Mouse (Mus musculus) ES-E14 (cell line): ENCODE measurements at regions not wholly inside any gene's neighbourhood (a gene's known extent, or its start where the extent isn't known, plus 50 kb on each side); places are given as distances from the start of the nearest gene placed in this dataset.

Experiments
- DNase-seq: peaks from one replicate; pipeline ENCODE4 v3.0.0-alpha.2; 2013; ENCODE audit warnings: low read depth, low spot score
- H3K27ac ChIP-seq: 2 replicates; pipeline ENCODE4 v1.5.1; 2012; ENCODE audit warnings: low read depth, mild to moderate bottlenecking, low read length, moderate library complexity, mixed read lengths; ENCODE audit not compliant: poor library complexity, insufficient read depth, severe bottlenecking
- H3K36me3 ChIP-seq: 2 replicates; pipeline ENCODE4 v1.6.1; 2012; ENCODE audit warnings: mild to moderate bottlenecking, low read length, moderate library complexity, mixed read lengths; ENCODE audit not compliant: control insufficient read depth, poor library complexity, insufficient read depth, severe bottlenecking
- H3K4me1 ChIP-seq, 2 experiments: fragments of 150-350 bp in 1 of 2; sonication (generic) in 1 of 2; 2 replicates each; pipeline ENCODE4 v1.6.1; 2012; ENCODE audit warnings: low read length in 2 of 2, mild to moderate bottlenecking in 1 of 2, mixed read lengths in 1 of 2; ENCODE audit not compliant: control insufficient read depth in 2 of 2, insufficient read depth in 2 of 2, poor library complexity in 1 of 2
- H3K4me3 ChIP-seq, 2 experiments: fragments of 150-350 bp in 1 of 2; sonication (generic) in 1 of 2; 2 replicates each; pipeline ENCODE4 v1.5.1; 2012; ENCODE audit warnings: low read length in 2 of 2, low read depth in 1 of 2, mild to moderate bottlenecking in 1 of 2, mixed read lengths in 1 of 2; ENCODE audit not compliant: insufficient read depth in 1 of 2, poor library complexity in 1 of 2, severe bottlenecking in 1 of 2
- H3K9ac ChIP-seq: 2 replicates; pipeline ENCODE4 v1.6.1; 2012; ENCODE audit warnings: low read depth, mild to moderate bottlenecking, low read length, mixed read lengths; ENCODE audit not compliant: poor library complexity, insufficient read depth, severe bottlenecking
- H3K9me3 ChIP-seq: fragments of 150-350 bp; sonication (generic); 2 replicates; pipeline ENCODE4 v1.6.1; 2012; ENCODE audit warnings: low read depth, mild to moderate bottlenecking, low read length; ENCODE audit not compliant: control insufficient read depth, insufficient read depth
- CHD2 ChIP-seq: IDR thresholded peaks from 2 replicates; pipeline ENCODE4 v1.6.1; 2014; ENCODE audit warnings: mild to moderate bottlenecking, low read depth, low read length, inconsistent platforms
- HCFC1 ChIP-seq: IDR thresholded peaks from 2 replicates; pipeline ENCODE4 v1.6.1; 2012; ENCODE audit warnings: low read length, inconsistent platforms, borderline replicate concordance; ENCODE audit not compliant: insufficient read depth
- MAFK ChIP-seq: IDR thresholded peaks from 2 replicates; pipeline ENCODE4 v1.6.1; 2014; ENCODE audit warnings: mild to moderate bottlenecking, low read depth, low read length, inconsistent platforms; ENCODE audit not compliant: insufficient read depth
- ZC3H11A ChIP-seq: IDR thresholded peaks from 2 replicates; pipeline ENCODE4 v1.6.1; 2012; ENCODE audit warnings: low read depth, mild to moderate bottlenecking, inconsistent platforms, low read length, borderline replicate concordance
- ZNF384 ChIP-seq: IDR thresholded peaks from 2 replicates; pipeline ENCODE4 v1.6.1; 2012; ENCODE audit warnings: low read depth, low read length, inconsistent platforms
- in situ Hi-C, 2 experiments: fragments of 600-800 bp; cut with MboI; formaldehyde crosslinking; loops; one replicate each; pipeline ENCODE4 v1.15.1; 2025; ENCODE audit warnings: low sequenced_read_pairs in 2 of 2, inconsistent platforms in 1 of 2; ENCODE audit not compliant: unreplicated experiment in 2 of 2

DNA sequence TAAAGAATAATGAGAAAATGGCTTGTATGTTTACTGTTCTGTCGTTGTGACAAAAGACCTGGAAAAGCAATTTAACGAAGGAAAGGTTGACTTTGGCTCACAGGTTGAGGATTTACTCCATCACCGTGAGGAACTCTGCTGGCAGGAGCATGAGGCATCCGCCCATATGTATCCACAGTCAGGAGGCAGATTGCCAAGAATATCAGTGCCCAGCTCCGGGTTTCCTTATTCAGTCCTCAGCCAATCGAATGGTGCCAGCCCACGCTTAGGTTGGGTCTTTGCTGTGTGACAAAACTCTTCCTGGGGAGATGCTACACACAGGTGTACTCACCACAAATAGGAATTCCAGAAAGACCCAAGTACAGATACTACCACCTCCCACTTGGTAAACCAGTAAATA, 327.9 kb downstream of the En1 start:
- in situ Hi-C loops, result no loop called here
- DNase-seq, result no peak
- Histone ChIP-seq H3K4me3 (no peak overlapping the region), H3K36me3 (no peaks in the 10 kb centered on the region), H3K4me1 (no peaks in the 10 kb centered on the region), H3K9me3 (no peaks in the 10 kb centered on the region), H3K9ac (no peak overlapping the region), H3K27ac (no peak overlapping the region)
- TF ChIP-seq MAFK, result no peak
- no peak for TF ChIP-seq HCFC1
- TF ChIP-seq ZNF384, result no peak
- TF ChIP-seq ZC3H11A, result no peak
- no peak for TF ChIP-seq CHD2

DNA sequence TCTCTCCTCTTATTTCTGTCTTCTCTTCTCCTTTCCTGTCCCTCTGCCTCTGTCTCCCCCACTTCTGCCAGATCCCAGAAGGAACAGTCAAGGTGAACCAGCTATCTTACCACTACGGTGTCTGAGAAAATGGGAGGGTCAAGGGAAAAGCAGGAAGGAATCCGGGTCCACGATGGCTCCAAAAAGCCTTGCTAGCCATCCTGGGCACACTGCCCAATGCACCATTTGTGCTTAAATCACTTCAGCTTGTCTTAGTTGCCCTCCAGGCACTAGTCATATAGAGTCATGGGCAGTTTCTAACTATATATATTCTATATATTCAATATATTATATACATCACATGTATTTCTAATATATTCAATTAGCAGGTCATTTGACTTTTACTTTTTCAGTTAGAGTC, 333.1 kb downstream of the En1 start:
- DNase-seq, result no peak
- TF ChIP-seq ZNF384 (no peak), HCFC1 (no peak)
- Histone ChIP-seq H3K27ac (no peak overlapping the region), H3K4me3 (no peak overlapping the region), H3K4me1 (no peaks in the 10 kb centered on the region), H3K9ac (no peak overlapping the region), H3K9me3 (no peaks in the 10 kb centered on the region), H3K36me3 (no peaks in the 10 kb centered on the region)
- in situ Hi-C loops, result no loop called here

DNA sequence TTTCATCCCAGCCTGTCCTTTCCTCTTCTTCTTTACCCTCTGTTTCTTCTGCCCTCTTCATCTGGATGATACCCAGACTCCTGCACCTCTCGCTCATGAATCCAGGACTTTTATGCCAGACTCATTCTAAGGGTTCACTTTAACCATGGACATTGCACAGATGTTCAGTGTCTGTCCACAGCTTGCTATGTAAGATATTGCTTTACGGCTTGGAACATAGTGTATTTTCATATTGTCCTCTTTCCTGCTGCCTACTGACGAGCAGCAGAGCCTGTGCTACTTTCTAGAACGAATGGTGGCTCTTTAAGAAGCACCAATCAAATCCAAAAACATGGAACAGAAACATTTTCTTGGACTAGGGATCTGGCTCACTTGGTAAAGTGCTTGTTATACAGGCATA, 341.5 kb downstream of the En1 start:
- DNase-seq, result no peak
- H3K9ac ChIP-seq, result no peak overlapping the region
- H3K9me3 ChIP-seq, result no peaks in the 10 kb centered on the region
- TF ChIP-seq CHD2, result no peak
- TF ChIP-seq MAFK, result no peak
- no peak for TF ChIP-seq HCFC1
- no peak for TF ChIP-seq ZNF384
- no peak for TF ChIP-seq ZC3H11A
- H3K4me1 ChIP-seq, result no peaks in the 10 kb centered on the region
- H3K4me3 ChIP-seq, result no peak overlapping the region
- in situ Hi-C loops, result no loop called here
- no peak overlapping the region for H3K27ac ChIP-seq
- H3K36me3 ChIP-seq, result no peaks in the 10 kb centered on the region

DNA sequence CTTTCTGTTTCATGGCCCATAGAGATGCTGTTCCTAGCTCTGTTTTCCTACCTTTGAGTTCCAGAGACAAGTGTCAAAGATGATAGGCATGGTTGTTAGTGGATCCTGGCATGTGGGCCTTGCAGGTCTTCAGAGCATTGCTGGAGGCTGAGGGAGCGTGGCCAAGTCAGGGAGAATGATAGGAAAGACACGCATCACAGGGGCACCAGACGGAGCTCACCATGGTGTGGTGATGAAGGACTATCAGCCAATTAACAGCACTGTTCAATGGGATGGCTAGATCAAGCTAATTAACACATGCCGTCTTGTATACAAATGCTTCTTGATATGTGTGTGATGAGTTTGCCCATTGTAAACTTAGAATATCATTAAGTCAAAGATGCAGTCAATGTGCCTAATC, 344.1 kb downstream of the En1 start:
- H3K9me3 ChIP-seq, result no peaks in the 10 kb centered on the region
- H3K27ac ChIP-seq, result no peak overlapping the region
- TF ChIP-seq CHD2 (no peak), ZC3H11A (no peak), ZNF384 (no peak), HCFC1 (no peak), MAFK (no peak)
- H3K9ac ChIP-seq, result no peak overlapping the region
- H3K4me1 ChIP-seq, result no peaks in the 10 kb centered on the region
- no peak overlapping the region for H3K4me3 ChIP-seq
- DNase-seq, result no peak
- in situ Hi-C loops, result no loop called here
- H3K36me3 ChIP-seq, result no peaks in the 10 kb centered on the region

DNA sequence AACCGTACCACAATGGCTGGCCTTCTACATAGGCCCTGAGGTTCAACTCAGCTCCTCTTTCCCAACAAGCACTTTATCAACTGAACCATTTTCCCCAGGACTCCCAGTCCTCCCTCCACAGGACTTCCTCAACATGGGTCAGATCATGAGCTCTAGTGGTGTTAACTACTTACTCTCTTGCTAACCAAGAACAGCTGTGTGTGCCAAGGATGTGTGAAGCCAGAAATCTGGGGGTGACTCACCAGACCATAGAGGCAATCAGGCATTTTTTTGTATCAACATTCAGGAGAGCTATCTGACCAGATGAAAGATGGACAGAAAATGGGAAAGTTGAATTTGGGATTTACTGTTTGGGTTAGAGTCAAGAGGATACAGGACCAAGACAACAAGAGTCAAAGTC, 359.0 kb downstream of the En1 start:
- H3K9ac ChIP-seq, result no peak overlapping the region
- DNase-seq, result no peak
- TF ChIP-seq MAFK, result no peak
- no peak for TF ChIP-seq ZC3H11A
- TF ChIP-seq HCFC1, result no peak
- in situ Hi-C loops, result no loop called here
- H3K36me3 ChIP-seq, result no peaks in the 10 kb centered on the region
- no peak overlapping the region for H3K27ac ChIP-seq
- no peak overlapping the region for H3K4me3 ChIP-seq
- peaks cover 0 to 3% of the 10 kb centered on the region in 2 experiments; a peak in 1 of 4 replicates for H3K4me1 ChIP-seq
- no peaks in the 10 kb centered on the region for H3K9me3 ChIP-seq
